Mouse (Mus musculus) lung, embryonic 14.5 days (tissue): ENCODE results near the gene Hnrnpc. TPM values are rescaled to one million over a fixed set of nuclear protein-coding genes. Genes with fewer than 3 reads are reported as not detected.

Experiments used
- ATAC-seq: fragments of 200-750 bp; cut with Nextera tagmentation; 2 replicates; pipeline ENCODE4 v1.8.0; 2017; ENCODE audit warnings: mild to moderate bottlenecking, moderate TSS enrichment, moderate library complexity; ENCODE audit not compliant: insufficient read depth
- DNase-seq: peaks from one replicate; pipeline ENCODE4 v3.0.0-alpha.2; 2015
- H3K27ac ChIP-seq: fragments of 300-500 bp; sonication (generic); 2 replicates; pipeline ENCODE4 v1.5.1; 2014; ENCODE audit warnings: low read depth, mild to moderate bottlenecking, moderate library complexity
- H3K27me3 ChIP-seq: fragments of 300-500 bp; sonication (generic); 2 replicates; pipeline ENCODE4 v1.6.1; 2014; ENCODE audit warnings: low read length, control low read depth; ENCODE audit not compliant: insufficient read depth
- H3K36me3 ChIP-seq: fragments of 300-500 bp; sonication (generic); 2 replicates; pipeline ENCODE4 v1.6.1; 2014; ENCODE audit warnings: control low read depth; ENCODE audit not compliant: insufficient read depth
- H3K4me1 ChIP-seq: fragments of 300-500 bp; sonication (generic); 2 replicates; pipeline ENCODE4 v1.6.1; 2014; ENCODE audit warnings: antibody characterized with exemption, control low read depth; ENCODE audit not compliant: insufficient read depth
- H3K4me2 ChIP-seq: fragments of 300-500 bp; sonication (generic); 2 replicates; pipeline ENCODE4 v1.6.1; 2014; ENCODE audit warnings: mild to moderate bottlenecking
- H3K4me3 ChIP-seq: fragments of 300-500 bp; sonication (generic); 2 replicates; pipeline ENCODE4 v1.5.1; 2014; ENCODE audit warnings: low read depth, low read length
- H3K9ac ChIP-seq: fragments of 300-500 bp; sonication (generic); 2 replicates; pipeline ENCODE4 v1.6.1; 2014
- H3K9me3 ChIP-seq: fragments of 300-500 bp; sonication (generic); 2 replicates; pipeline ENCODE4 v1.6.1; 2016; ENCODE audit warnings: low read depth, low read length, control low read depth
- CTCF ChIP-seq: IDR thresholded peaks from 2 replicates; pipeline ENCODE4 v1.5.1; 2016; ENCODE audit warnings: antibody characterized with exemption, low read depth
- WGBS: fragments of 180-500 bp; shearing (Covaris S2); extraction: QIAGEN DNeasy Blood & Tissue Kit; methylation state at CpG from one replicate; pipeline ENCODE4 v1.1.7; 2014; 5-methylcytosine and 5-hydroxymethylcytosine counted together
- polyA plus RNA-seq: library from polyadenylated mRNA; unstranded; fragments of >200 nt; fragmentation: Nextera tagmentation; extraction: Ambion mirVana; gene quantifications from 2 replicates; pipeline ENCODE4 v1.2.1, GENCODE M21; 2014

Gene Hnrnpc
- polyA plus RNA-seq, 1 experiment from 2014 or later: 695 TPM

GRCm38 (mm10) chr14:52024133-52024532, 79.7 kb downstream of the Hnrnpc start:
- Histone ChIP-seq H3K27me3 (no peaks in the 10 kb centered on the region), H3K4me1 (peaks cover 11% of the 10 kb centered on the region; the same call in 1 of the 2 replicates), H3K4me2 (no peak overlapping the region), H3K4me3 (no peak overlapping the region), H3K36me3 (no peaks in the 10 kb centered on the region), H3K9me3 (no peaks in the 10 kb centered on the region), H3K27ac (no peak overlapping the region), H3K9ac (no peak overlapping the region)
- WGBS: 84% methylated on average over 2 of the region's 2 CpGs
- no peak for TF ChIP-seq CTCF
- no peak for ATAC-seq
- no peak for DNase-seq

Other genes starting within 250 kb of the Hnrnpc start
- 32.4 and 38.4 TPM in 2 replicates for gene Mettl17, start 219.2 kb downstream of the Hnrnpc start, polyA plus RNA-seq
- gene Slc39a2, start 211.1 kb downstream of the Hnrnpc start, polyA plus RNA-seq: 0.07 and 0.42 TPM in 2 replicates
- 22.7 and 24.0 TPM in 2 replicates for gene Ndrg2, start 189.9 kb downstream of the Hnrnpc start, polyA plus RNA-seq
- not detected in 2 replicates for gene Tppp2, start 185.6 kb downstream of the Hnrnpc start, polyA plus RNA-seq
- not detected in 2 replicates for gene Rnase13, start 181.3 kb downstream of the Hnrnpc start, polyA plus RNA-seq
- gene Arhgef40, start 119.3 kb downstream of the Hnrnpc start, polyA plus RNA-seq: 96.8 and 108 TPM in 2 replicates
- 0.35 and 0.74 TPM in 2 replicates for gene Tmem253, start 88.4 kb downstream of the Hnrnpc start, polyA plus RNA-seq
- gene Zfp219, start 83.3 kb downstream of the Hnrnpc start, polyA plus RNA-seq: 25.8 and 28.3 TPM in 2 replicates
- not detected in 2 replicates for gene Olfr221, start 61.6 kb downstream of the Hnrnpc start, polyA plus RNA-seq
- gene Rpgrip1, start 6.7 kb upstream of the Hnrnpc start, polyA plus RNA-seq: 76.1 TPM in 2 replicates
- 82.5 and 85.8 TPM in 2 replicates for gene Supt16, start 93.4 kb upstream of the Hnrnpc start, polyA plus RNA-seq
- gene Chd8, start 153.8 kb upstream of the Hnrnpc start, polyA plus RNA-seq: 48.8 and 52.8 TPM in 2 replicates
- gene Tox4, start 175.1 kb upstream of the Hnrnpc start, polyA plus RNA-seq: 41.1 and 47.1 TPM in 2 replicates
- gene Rab2b, start 175.5 kb upstream of the Hnrnpc start, polyA plus RNA-seq: 18.6 and 19.8 TPM in 2 replicates
- 40.9 and 46.6 TPM in 2 replicates for gene Mettl3, start 201.1 kb upstream of the Hnrnpc start, polyA plus RNA-seq
- 20.8 and 22.9 TPM in 2 replicates for gene Sall2, start 224.7 kb upstream of the Hnrnpc start, polyA plus RNA-seq